Mouse (Mus musculus): ENCODE results near the gene Ddx3x. TPM values are rescaled to one million over a fixed set of nuclear protein-coding genes. Genes with fewer than 3 reads are reported as not detected.
"Not testable (repeated sequence)": the region's sequence is repeated elsewhere in the genome, so short reads cannot be mapped to it uniquely, and the experiment has no call there.

Gene Ddx3x
- 38.9 and 41.4 TPM in 2 replicates for polyA plus RNA-seq (2012; rRNA removed)

DNA sequence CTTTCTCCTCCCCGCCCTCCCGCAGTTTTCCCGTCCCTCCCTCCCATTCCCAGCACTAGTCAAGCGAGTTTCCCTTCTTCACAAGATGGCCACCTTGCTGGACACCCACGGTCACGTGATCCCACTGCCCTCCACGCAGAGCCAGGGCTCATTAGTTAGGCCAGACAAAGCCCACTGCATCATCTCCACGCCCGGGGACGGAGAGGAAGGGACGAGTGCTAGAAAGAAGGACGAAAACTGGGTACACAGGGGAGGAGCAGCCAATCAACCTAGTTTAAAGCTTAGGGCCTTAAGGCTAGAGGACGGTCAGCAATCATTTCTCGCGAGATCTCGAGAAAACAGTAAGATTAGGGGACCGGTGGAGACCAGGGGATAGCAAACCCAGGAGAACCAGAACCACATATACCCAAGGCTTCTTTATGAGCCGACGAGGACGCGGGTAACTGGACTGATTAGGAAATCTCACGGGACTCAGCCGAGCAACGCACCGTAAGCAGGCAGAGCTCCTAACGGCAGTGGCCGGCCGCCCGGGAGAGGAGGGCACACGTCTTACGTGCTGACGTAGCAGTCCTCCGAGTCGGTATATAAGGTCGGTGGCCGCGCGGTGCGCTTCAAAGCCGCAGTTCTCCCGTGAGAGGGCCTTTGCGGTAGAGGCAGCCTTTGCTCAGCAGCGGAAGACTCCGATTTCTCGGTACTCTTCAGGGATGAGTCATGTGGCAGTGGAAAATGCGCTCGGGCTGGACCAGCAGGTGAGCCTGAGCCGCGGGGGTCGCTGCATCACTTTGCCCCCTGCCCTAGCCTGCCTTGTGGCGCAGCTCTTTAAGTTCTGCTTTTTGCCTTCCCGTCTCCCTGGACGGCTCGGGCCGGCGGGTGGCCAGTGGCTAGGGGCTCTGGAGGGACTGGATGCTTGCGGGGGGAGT lies at the start of gene Ddx3x:
TSS of gene Ddx3x (plus strand) at position 562 of the 920 bp plus-strand sequence.
- H3K36me3 ChIP-seq (ENCODE audit: control insufficient read depth, insufficient read depth, low read length): no peaks in the 10 kb centered on the region
- under 1% methylated on average over 55 of the region's 57 CpGs for WGBS
- DNase-seq: peak; percentile 92

DNA sequence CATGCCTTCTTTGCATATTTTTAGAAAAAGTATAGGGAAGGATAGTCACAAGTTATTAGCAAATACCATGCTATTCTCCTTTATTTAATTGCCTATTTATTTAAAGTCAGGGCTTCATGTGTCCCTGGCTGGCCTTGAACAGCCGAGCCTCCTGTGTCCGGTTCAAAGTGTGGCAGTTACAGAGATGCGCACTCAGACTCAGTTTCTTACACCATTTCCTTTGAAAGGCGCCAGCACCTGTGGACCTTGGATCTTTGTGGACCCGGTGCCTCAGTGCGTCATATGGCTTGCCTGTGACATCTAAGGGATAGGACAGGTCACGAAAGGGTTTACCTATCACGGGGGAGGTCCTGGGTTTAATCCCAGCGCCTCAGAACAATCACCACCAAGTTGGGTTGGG lies 49.5 kb upstream of the Ddx3x start:
- DNase-seq: peak; percentile 2
- H3K27me3 ChIP-seq (replicated peaks; ENCODE audit: control insufficient read depth, insufficient read depth, low read length): no peaks in the 10 kb centered on the region
- WGBS: 49% methylated on average over 9 of the region's 9 CpGs
- H3K4me1 ChIP-seq (ENCODE audit: control insufficient read depth, insufficient read depth, low read length): peaks cover 7% of the 10 kb centered on the region
- no peaks in the 10 kb centered on the region for H3K36me3 ChIP-seq (ENCODE audit: control insufficient read depth, insufficient read depth, low read length)
- no peak overlapping the region for H3K27ac ChIP-seq (ENCODE audit: insufficient read depth, low read depth, low read length)
- TF ChIP-seq POLR2A (IDR thresholded peaks at IDR 0.05; ENCODE audit: low read depth, low read length) (no peak), CTCF (conservative IDR thresholded peaks at IDR 0.05; ENCODE audit: insufficient read depth, insufficient read length, low read depth, low read length) (no peak)
- no peak overlapping the region for H3K4me3 ChIP-seq (ENCODE audit: insufficient read depth, low read depth, low read length)

More for the DNA sequence above, at the start of gene Ddx3x:
- Histone ChIP-seq H3K4me3 (ENCODE audit: insufficient read depth, low read depth, low read length) (peak within 1 kb of the TSS; percentile 59), H3K27me3 (replicated peaks; ENCODE audit: control insufficient read depth, insufficient read depth, low read length) (no peaks in the 10 kb centered on the region), H3K27ac (ENCODE audit: insufficient read depth, low read depth, low read length) (peak within 1 kb of the TSS; percentile 99), H3K4me1 (ENCODE audit: control insufficient read depth, insufficient read depth, low read length) (no peaks in the 10 kb centered on the region; the same call in 1 of the 2 replicates)
- TF ChIP-seq POLR2A (IDR thresholded peaks at IDR 0.05; ENCODE audit: low read depth, low read length) (peak; percentile 99), CTCF (conservative IDR thresholded peaks at IDR 0.05; ENCODE audit: insufficient read depth, insufficient read length, low read depth, low read length) (no peak)

DNA sequence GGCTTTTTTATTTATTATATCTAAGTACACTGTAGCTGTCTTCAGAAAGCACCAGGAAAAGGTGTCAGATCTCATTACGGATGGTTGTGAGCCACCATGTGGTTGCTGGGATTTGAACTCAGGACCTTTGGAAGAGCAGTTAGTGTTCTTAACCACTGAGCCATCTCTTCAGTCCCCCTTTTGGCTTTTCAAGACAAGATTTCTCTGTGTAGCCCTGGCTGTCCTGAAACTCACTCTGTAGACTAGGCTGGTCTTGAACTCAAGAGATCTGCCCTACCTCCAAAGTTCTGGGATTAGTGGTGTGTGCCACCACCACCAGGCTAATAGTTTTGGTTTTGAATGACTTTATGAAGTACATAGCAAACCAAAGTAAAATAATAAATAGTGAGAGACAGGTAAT lies 47.9 kb upstream of the Ddx3x start:
- not testable (repeated sequence) for H3K4me1 ChIP-seq (ENCODE audit: control insufficient read depth, insufficient read depth, low read length); H3K27ac ChIP-seq (ENCODE audit: insufficient read depth, low read depth, low read length); DNase-seq; H3K4me3 ChIP-seq (ENCODE audit: insufficient read depth, low read depth, low read length); H3K27me3 ChIP-seq (replicated peaks; ENCODE audit: control insufficient read depth, insufficient read depth, low read length); H3K36me3 ChIP-seq (ENCODE audit: control insufficient read depth, insufficient read depth, low read length)
- WGBS: 100% methylated on average over 1 of the region's 1 CpGs

GRCm38 (mm10) chrX:13233631-13234030 lies 47.1 kb upstream of the Ddx3x start:
- Histone ChIP-seq H3K36me3 (ENCODE audit: control insufficient read depth, insufficient read depth, low read length) (no peaks in the 10 kb centered on the region), H3K4me3 (ENCODE audit: insufficient read depth, low read depth, low read length) (no peak overlapping the region), H3K27me3 (replicated peaks; ENCODE audit: control insufficient read depth, insufficient read depth, low read length) (no peaks in the 10 kb centered on the region), H3K4me1 (ENCODE audit: control insufficient read depth, insufficient read depth, low read length) (peaks cover 8% of the 10 kb centered on the region), H3K27ac (ENCODE audit: insufficient read depth, low read depth, low read length) (no peak overlapping the region)
- WGBS: 77% methylated on average over 2 of the region's 2 CpGs
- DNase-seq: no peak
- TF ChIP-seq POLR2A (IDR thresholded peaks at IDR 0.05; ENCODE audit: low read depth, low read length) (no peak), CTCF (conservative IDR thresholded peaks at IDR 0.05; ENCODE audit: insufficient read depth, insufficient read length, low read depth, low read length) (no peak)

GRCm38 (mm10) chrX:13234709-13235108 lies 46.1 kb upstream of the Ddx3x start:
- no peak for TF ChIP-seq POLR2A (IDR thresholded peaks at IDR 0.05; ENCODE audit: low read depth, low read length)
- no peak for TF ChIP-seq CTCF (conservative IDR thresholded peaks at IDR 0.05; ENCODE audit: insufficient read depth, insufficient read length, low read depth, low read length)
- Histone ChIP-seq H3K4me1 (ENCODE audit: control insufficient read depth, insufficient read depth, low read length) (peaks cover 8% of the 10 kb centered on the region), H3K27me3 (replicated peaks; ENCODE audit: control insufficient read depth, insufficient read depth, low read length) (no peaks in the 10 kb centered on the region), H3K4me3 (ENCODE audit: insufficient read depth, low read depth, low read length) (no peak overlapping the region), H3K27ac (ENCODE audit: insufficient read depth, low read depth, low read length) (no peak overlapping the region), H3K36me3 (ENCODE audit: control insufficient read depth, insufficient read depth, low read length) (no peaks in the 10 kb centered on the region)
- WGBS: 43% methylated on average over 4 of the region's 4 CpGs
- DNase-seq: peak; percentile 7

DNA sequence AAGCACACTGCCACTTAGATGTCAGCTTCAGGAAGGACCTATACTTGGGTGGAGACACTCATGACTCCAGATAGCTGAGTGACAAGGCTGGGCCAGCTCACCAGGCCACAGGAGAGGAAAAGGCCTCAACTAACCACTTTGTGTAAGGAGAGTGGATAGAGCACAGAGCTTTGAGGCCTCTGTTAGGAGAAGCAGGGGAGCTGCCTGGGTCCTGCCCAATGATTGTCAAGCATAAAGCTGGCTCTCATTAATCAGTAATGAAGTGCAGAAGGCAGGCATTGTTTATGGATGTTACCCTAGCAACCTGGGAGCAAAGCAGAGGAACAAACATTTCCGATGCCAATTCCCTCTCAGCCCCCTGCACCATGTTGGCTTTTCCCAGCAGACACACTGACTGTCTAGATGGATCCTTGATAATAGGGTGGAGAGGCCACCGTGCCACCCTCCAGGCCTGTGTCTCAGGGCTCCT lies 44.6 kb upstream of the Ddx3x start:
- Histone ChIP-seq H3K27me3 (replicated peaks; ENCODE audit: control insufficient read depth, insufficient read depth, low read length) (no peaks in the 10 kb centered on the region), H3K27ac (ENCODE audit: insufficient read depth, low read depth, low read length) (peak overlapping the region; percentile 45; the same call in 1 of the 2 replicates), H3K4me1 (ENCODE audit: control insufficient read depth, insufficient read depth, low read length) (peaks cover 14% of the 10 kb centered on the region), H3K36me3 (ENCODE audit: control insufficient read depth, insufficient read depth, low read length) (no peaks in the 10 kb centered on the region), H3K4me3 (ENCODE audit: insufficient read depth, low read depth, low read length) (no peak overlapping the region)
- peak; percentile 70 for DNase-seq
- 45% methylated on average over 2 of the region's 2 CpGs for WGBS
- TF ChIP-seq POLR2A (IDR thresholded peaks at IDR 0.05; ENCODE audit: low read depth, low read length): no peak
- TF ChIP-seq CTCF (conservative IDR thresholded peaks at IDR 0.05; ENCODE audit: insufficient read depth, insufficient read length, low read depth, low read length): no peak

- Histone ChIP-seq H3K36me3 (ENCODE audit: control insufficient read depth, insufficient read depth, low read length) (no peaks in the 10 kb centered on the region), H3K4me1 (ENCODE audit: control insufficient read depth, insufficient read depth, low read length) (peaks cover 20% of the 10 kb centered on the region), H3K4me3 (ENCODE audit: insufficient read depth, low read depth, low read length) (no peak overlapping the region), H3K27me3 (replicated peaks; ENCODE audit: control insufficient read depth, insufficient read depth, low read length) (no peaks in the 10 kb centered on the region), H3K27ac (ENCODE audit: insufficient read depth, low read depth, low read length) (no peak overlapping the region)
- 87% methylated on average over 6 of the region's 6 CpGs for WGBS
- TF ChIP-seq CTCF (conservative IDR thresholded peaks at IDR 0.05; ENCODE audit: insufficient read depth, insufficient read length, low read depth, low read length) (no peak), POLR2A (IDR thresholded peaks at IDR 0.05; ENCODE audit: low read depth, low read length) (no peak)
- no peak for DNase-seq
Observed at GRCm38 (mm10) chrX:13239455-13239854, 41.3 kb upstream of the Ddx3x start.

Measured in kidney, adult 2 months (tissue).